Mouse (Mus musculus) intestine, postnatal 0 days (tissue): Measurements from ENCODE around the gene Zfp663. TPM values are rescaled to one million over a fixed set of nuclear protein-coding genes. Genes with fewer than 3 reads are reported as not detected.

Source experiments
- ATAC-seq: fragments of 200-750 bp; cut with Nextera tagmentation; 2 replicates; pipeline ENCODE4 v1.8.0; 2017; ENCODE audit warnings: mild to moderate bottlenecking, moderate TSS enrichment, moderate library complexity
- H3K27ac ChIP-seq: fragments of 300-500 bp; sonication (generic); 2 replicates; pipeline ENCODE4 v1.5.1; 2014; ENCODE audit warnings: mild to moderate bottlenecking, low read depth, low read length, moderate library complexity
- H3K27me3 ChIP-seq: fragments of 300-500 bp; sonication (generic); replicated peaks from 2 replicates; pipeline ENCODE4 v1.6.1; 2014; ENCODE audit warnings: low read length, mixed read lengths; ENCODE audit not compliant: control insufficient read depth, insufficient read depth
- H3K36me3 ChIP-seq: fragments of 300-500 bp; sonication (generic); 2 replicates; pipeline ENCODE4 v1.6.1; 2014; ENCODE audit warnings: mild to moderate bottlenecking, moderate library complexity; ENCODE audit not compliant: control insufficient read depth, insufficient read depth
- H3K4me1 ChIP-seq: fragments of 300-500 bp; sonication (generic); replicated peaks from 2 replicates; pipeline ENCODE4 v1.6.1; 2014; ENCODE audit warnings: antibody characterized with exemption, low read length, mixed read lengths; ENCODE audit not compliant: control insufficient read depth, insufficient read depth
- H3K4me2 ChIP-seq: fragments of 300-500 bp; sonication (generic); replicated peaks from 2 replicates; pipeline ENCODE4 v1.6.1; 2014; ENCODE audit warnings: low read depth, mild to moderate bottlenecking, moderate library complexity
- H3K4me3 ChIP-seq: fragments of 300-500 bp; sonication (generic); 2 replicates; pipeline ENCODE4 v1.5.1; 2014; ENCODE audit warnings: low read depth, low read length
- H3K9ac ChIP-seq: fragments of 300-500 bp; sonication (generic); 2 replicates; pipeline ENCODE4 v1.6.1; 2014; ENCODE audit warnings: mild to moderate bottlenecking, low read depth, low read length
- H3K9me3 ChIP-seq: fragments of 300-500 bp; sonication (generic); 2 replicates; pipeline ENCODE4 v1.6.1; 2016; ENCODE audit warnings: mixed run types; ENCODE audit not compliant: control insufficient read depth
- CTCF ChIP-seq: sonication (generic); IDR thresholded peaks from 2 replicates; pipeline ENCODE4 v1.5.1; 2016; ENCODE audit warnings: low read depth, mild to moderate bottlenecking, control low read depth, antibody characterized with exemption, moderate library complexity
- WGBS: fragments of 180-500 bp; shearing (Covaris S2); extraction: QIAGEN DNeasy Blood & Tissue Kit; methylation state at CpG from one replicate; pipeline ENCODE4 v1.1.7; 2014; 5-methylcytosine and 5-hydroxymethylcytosine counted together
- polyA plus RNA-seq: library from polyadenylated mRNA; unstranded; fragments of >200 nt; fragmentation: Nextera tagmentation; extraction: Ambion mirVana; gene quantifications from 2 replicates; pipeline ENCODE4 v1.2.1, GENCODE M21; 2015

Gene Zfp663
- polyA plus RNA-seq, 1 experiment from 2014 or later = 0.23 TPM

- no peaks in the 10 kb centered on the region for H3K27me3 ChIP-seq
- ATAC-seq = no peak
Measured at GRCm38 (mm10) chr2:165320531-165321150, 47.9 kb downstream of the Zfp663 start.

DNA sequence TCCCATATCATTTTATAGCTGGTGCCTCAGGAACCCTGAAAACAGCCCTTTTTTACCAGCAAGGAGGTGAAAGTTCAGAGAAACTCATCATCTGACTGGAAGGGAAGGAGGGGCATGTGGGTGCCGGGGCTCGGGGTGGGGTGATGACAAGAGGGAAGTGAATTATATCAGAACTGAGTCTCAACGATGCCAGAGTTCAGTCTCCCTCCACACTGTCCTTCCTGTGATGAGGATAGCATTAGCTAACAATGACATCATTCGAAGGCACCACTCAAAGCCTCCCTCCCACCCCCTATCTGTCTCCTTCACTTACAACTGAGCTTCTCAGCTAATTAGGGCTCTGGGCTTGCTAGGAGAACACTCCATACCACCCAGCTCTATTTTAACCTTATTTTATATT, 49.0 kb downstream of the Zfp663 start:
- no peak overlapping the region for H3K4me3 ChIP-seq
- peaks cover 45% of the 10 kb centered on the region for H3K4me1 ChIP-seq
- no peaks in the 10 kb centered on the region for H3K9me3 ChIP-seq
- ATAC-seq = peak; percentile 44
- WGBS = 26% methylated on average over 4 of the region's 4 CpGs
- H3K27ac ChIP-seq = peak overlapping the region; percentile 78
- no peaks in the 10 kb centered on the region for H3K27me3 ChIP-seq
- peaks cover 20% of the 10 kb centered on the region for H3K36me3 ChIP-seq
- H3K4me2 ChIP-seq = no peak overlapping the region
- H3K9ac ChIP-seq = no peak overlapping the region
- TF ChIP-seq CTCF = 0 out of 2 replicates have a peak, but pooled peaks have one; percentile 3

More at GRCm38 (mm10) chr2:165320531-165321150, 47.9 kb downstream of the Zfp663 start:
- H3K4me2 ChIP-seq = peak overlapping the region; percentile 24; the same call in 1 of the 2 replicates
- no peak overlapping the region for H3K4me3 ChIP-seq
- WGBS = 43% methylated on average over 12 of the region's 12 CpGs
- peaks cover 52% of the 10 kb centered on the region for H3K4me1 ChIP-seq
- H3K9me3 ChIP-seq = no peaks in the 10 kb centered on the region
- peaks cover 8% of the 10 kb centered on the region for H3K36me3 ChIP-seq
- peak; percentile 2; the same call in 1 of the 2 replicates for TF ChIP-seq CTCF
- peak overlapping the region; percentile 74 for H3K27ac ChIP-seq
- no peak overlapping the region for H3K9ac ChIP-seq

- peaks cover 42% of the 10 kb centered on the region for H3K4me1 ChIP-seq
- peak overlapping the region; percentile 78 for H3K27ac ChIP-seq
Measured at GRCm38 (mm10) chr2:165318941-165319340, 49.6 kb downstream of the Zfp663 start.

GRCm38 (mm10) chr2:165317621-165318263, 50.8 kb downstream of the Zfp663 start:
- 0 out of 2 replicates have a peak, but pooled peaks have one; percentile 18 for TF ChIP-seq CTCF
- peak; percentile 62 for ATAC-seq

More at GRCm38 (mm10) chr2:165318941-165319340, 49.6 kb downstream of the Zfp663 start:
- no peak for ATAC-seq
- Histone ChIP-seq H3K27me3 (no peaks in the 10 kb centered on the region), H3K9me3 (no peaks in the 10 kb centered on the region), H3K4me3 (no peak overlapping the region), H3K4me2 (no peak overlapping the region), H3K9ac (0 out of 2 replicates have a peak overlapping the region, but pooled peaks have one; percentile 3), H3K36me3 (peaks cover 25% of the 10 kb centered on the region)
- WGBS = 81% methylated on average over 7 of the region's 7 CpGs
- no peak for TF ChIP-seq CTCF

GRCm38 (mm10) chr2:165316837-165317473, 51.6 kb downstream of the Zfp663 start:
- Histone ChIP-seq H3K4me2 (peak overlapping the region; percentile 27; the same call in 1 of the 2 replicates), H3K4me3 (no peak overlapping the region)

More at GRCm38 (mm10) chr2:165317621-165318263, 50.8 kb downstream of the Zfp663 start:
- peaks cover 36% of the 10 kb centered on the region for H3K4me1 ChIP-seq
- no peaks in the 10 kb centered on the region for H3K27me3 ChIP-seq
- 37% methylated on average over 16 of the region's 16 CpGs for WGBS
- H3K36me3 ChIP-seq = peaks cover 37% of the 10 kb centered on the region
- H3K9me3 ChIP-seq = no peaks in the 10 kb centered on the region
- H3K4me3 ChIP-seq = no peak overlapping the region
- peak overlapping the region; percentile 78 for H3K27ac ChIP-seq
- 0 out of 2 replicates have a peak overlapping the region, but pooled peaks have one; percentile 9 for H3K4me2 ChIP-seq
- no peak overlapping the region for H3K9ac ChIP-seq

GRCm38 (mm10) chr2:165316204-165316603, 52.3 kb downstream of the Zfp663 start:
- no peaks in the 10 kb centered on the region for H3K9me3 ChIP-seq

More at GRCm38 (mm10) chr2:165316837-165317473, 51.6 kb downstream of the Zfp663 start:
- 31% methylated on average over 9 of the region's 9 CpGs for WGBS
- Histone ChIP-seq H3K4me1 (peaks cover 31% of the 10 kb centered on the region), H3K9me3 (no peaks in the 10 kb centered on the region), H3K27ac (peak overlapping the region; percentile 78), H3K9ac (no peak overlapping the region), H3K27me3 (no peaks in the 10 kb centered on the region), H3K36me3 (peaks cover 44% of the 10 kb centered on the region)
- ATAC-seq = 0 out of 2 replicates have a peak, but pooled peaks have one; percentile 5
- no peak for TF ChIP-seq CTCF

More at GRCm38 (mm10) chr2:165316204-165316603, 52.3 kb downstream of the Zfp663 start:
- Histone ChIP-seq H3K36me3 (peaks cover 50% of the 10 kb centered on the region), H3K4me3 (no peak overlapping the region), H3K9ac (no peak overlapping the region), H3K4me1 (peaks cover 28% of the 10 kb centered on the region), H3K27me3 (no peaks in the 10 kb centered on the region), H3K4me2 (no peak overlapping the region), H3K27ac (no peak overlapping the region)
- WGBS = 63% methylated on average over 10 of the region's 10 CpGs
- no peak for ATAC-seq
- TF ChIP-seq CTCF = no peak
